Mouse (Mus musculus) limb, embryonic 11.5 days (tissue): Measurements from ENCODE around the gene Shq1. TPM values are rescaled to one million over a fixed set of nuclear protein-coding genes. Genes with fewer than 3 reads are reported as not detected.

Experiments
- ATAC-seq: fragments of 200-750 bp; cut with Nextera tagmentation; 2 replicates; pipeline ENCODE4 v1.8.0; 2017; ENCODE audit warnings: low read depth; ENCODE audit not compliant: insufficient number of reproducible peaks, low FRiP score, low TSS enrichment
- DNase-seq: peaks from one replicate; pipeline ENCODE4 v3.0.0-alpha.2; 2015; ENCODE audit warnings: low spot score
- H3K27ac ChIP-seq: fragments of 300-500 bp; sonication (generic); replicated peaks from 2 replicates; pipeline ENCODE4 v1.5.1; 2014; ENCODE audit warnings: low read depth, mild to moderate bottlenecking, low read length
- H3K27me3 ChIP-seq: fragments of 300-500 bp; sonication (generic); 2 replicates; pipeline ENCODE4 v1.6.1; 2014; ENCODE audit warnings: mild to moderate bottlenecking, low read length, mixed read lengths; ENCODE audit not compliant: control insufficient read depth, insufficient read depth
- H3K36me3 ChIP-seq: fragments of 300-500 bp; sonication (generic); 2 replicates; pipeline ENCODE4 v1.6.1; 2014; ENCODE audit warnings: mild to moderate bottlenecking, low read length, moderate library complexity, mixed read lengths; ENCODE audit not compliant: control insufficient read depth, insufficient read depth
- H3K4me1 ChIP-seq: fragments of 300-500 bp; sonication (generic); 2 replicates; pipeline ENCODE4 v1.6.1; 2014; ENCODE audit warnings: low read length, mixed read lengths; ENCODE audit not compliant: control insufficient read depth, insufficient read depth
- H3K4me2 ChIP-seq: fragments of 300-500 bp; sonication (generic); 2 replicates; pipeline ENCODE4 v1.6.1; 2014; ENCODE audit warnings: low read depth, mild to moderate bottlenecking, moderate library complexity; ENCODE audit not compliant: severe bottlenecking
- H3K4me3 ChIP-seq: fragments of 300-500 bp; sonication (generic); 2 replicates; pipeline ENCODE4 v1.5.1; 2014; ENCODE audit warnings: low read depth, low read length
- H3K9ac ChIP-seq: fragments of 300-500 bp; sonication (generic); 2 replicates; pipeline ENCODE4 v1.6.1; 2014; ENCODE audit warnings: mild to moderate bottlenecking, low read length
- H3K9me3 ChIP-seq: fragments of 300-500 bp; sonication (generic); 2 replicates; pipeline ENCODE4 v1.6.1; 2016; ENCODE audit warnings: low read length; ENCODE audit not compliant: control insufficient read depth
- WGBS: fragments of 180-500 bp; shearing (Covaris S2); extraction: QIAGEN DNeasy Blood & Tissue Kit; methylation state at CpG from one replicate; pipeline ENCODE4 v1.1.7; 2014; 5-methylcytosine and 5-hydroxymethylcytosine counted together
- polyA plus RNA-seq: library from polyadenylated mRNA; unstranded; fragments of >200 nt; fragmentation: Nextera tagmentation; extraction: Ambion mirVana; gene quantifications from 2 replicates; pipeline ENCODE4 v1.2.1, GENCODE M21; 2014

The Shq1 gene
- polyA plus RNA-seq, 1 experiment from 2014 or later, result 20.3 TPM

DNA sequence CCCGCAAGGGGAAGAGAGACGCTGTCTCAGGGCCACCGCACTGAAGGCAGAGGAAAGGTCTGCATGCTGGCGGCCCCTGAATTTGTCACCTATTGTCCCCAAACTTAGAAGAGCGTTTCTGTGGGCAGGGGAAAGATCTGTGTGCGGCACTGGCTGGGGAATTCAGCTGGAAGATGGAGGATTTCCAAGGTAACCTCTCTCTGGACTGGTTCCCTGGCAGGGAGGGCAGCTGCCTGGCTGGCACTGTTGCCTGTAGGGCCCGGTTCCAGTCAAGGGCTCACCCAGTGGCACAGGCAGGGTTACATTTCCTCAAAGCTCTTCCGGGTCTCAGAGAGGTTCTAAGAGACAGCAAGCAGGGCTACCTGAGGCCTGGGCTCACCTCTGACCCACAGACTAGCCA lies 138.6 kb downstream of the Shq1 start:
- 84% methylated on average over 8 of the region's 8 CpGs for WGBS
- no peak overlapping the region for H3K9ac ChIP-seq
- no peak for ATAC-seq

DNA sequence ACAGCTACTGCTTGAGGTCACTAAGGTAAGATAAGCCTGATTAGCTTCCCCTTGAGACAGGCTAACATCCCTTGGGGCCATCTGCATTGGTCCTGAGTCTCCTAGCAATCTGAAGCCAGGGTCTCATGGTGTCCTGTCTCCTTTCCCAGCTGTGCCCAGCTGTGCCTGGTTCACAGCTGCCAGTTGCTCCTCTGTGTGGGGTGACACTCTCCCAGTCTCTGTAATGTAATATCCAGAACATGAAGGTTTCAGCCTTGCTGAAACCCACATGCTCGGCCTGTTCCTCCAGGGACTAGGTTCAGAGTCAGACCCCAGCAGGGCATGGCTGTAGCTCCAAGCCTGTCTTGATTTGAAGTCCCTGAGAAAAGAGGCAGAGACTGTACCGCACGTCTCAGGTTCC lies 141.3 kb downstream of the Shq1 start:
- H3K4me3 ChIP-seq, result no peak overlapping the region
- H3K9me3 ChIP-seq, result no peaks in the 10 kb centered on the region
- H3K4me1 ChIP-seq, result peaks cover 18% of the 10 kb centered on the region
- DNase-seq, result peak; percentile 35
- H3K36me3 ChIP-seq, result no peaks in the 10 kb centered on the region
- peak; percentile 35; the same call in 1 of the 2 replicates for ATAC-seq
- H3K27me3 ChIP-seq, result no peaks in the 10 kb centered on the region
- no peak overlapping the region for H3K9ac ChIP-seq
- WGBS, result 49% methylated on average over 3 of the region's 3 CpGs
- H3K27ac ChIP-seq, result no peak overlapping the region
- no peak overlapping the region for H3K4me2 ChIP-seq

More for the DNA sequence above, 138.6 kb downstream of the Shq1 start:
- Histone ChIP-seq H3K27me3 (no peaks in the 10 kb centered on the region), H3K36me3 (no peaks in the 10 kb centered on the region), H3K4me1 (peaks cover 10% of the 10 kb centered on the region), H3K27ac (no peak overlapping the region), H3K9me3 (no peaks in the 10 kb centered on the region), H3K4me3 (no peak overlapping the region), H3K4me2 (no peak overlapping the region)
- DNase-seq, result no peak

DNA sequence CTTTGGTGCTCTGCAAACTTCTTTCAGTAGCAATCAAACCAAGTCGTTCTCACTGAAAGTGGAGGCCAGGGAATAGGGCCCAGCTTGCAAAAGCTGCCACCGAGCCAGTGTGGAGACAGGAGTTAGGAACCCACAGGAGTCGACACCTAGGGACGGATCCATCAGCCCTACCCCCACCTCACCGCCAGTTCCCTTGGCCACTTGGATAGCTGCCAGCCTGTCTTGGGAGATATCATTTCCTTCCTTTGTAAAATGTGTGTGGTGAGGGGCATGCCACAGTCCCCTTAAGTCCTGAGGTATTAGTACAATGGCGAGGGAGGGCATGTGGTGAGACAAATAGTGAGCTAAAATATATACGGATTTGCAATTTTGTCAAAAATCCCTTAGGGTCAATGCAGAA lies 142.4 kb downstream of the Shq1 start:
- DNase-seq, result no peak
- no peak for ATAC-seq
- Histone ChIP-seq H3K4me2 (no peak overlapping the region), H3K27me3 (no peaks in the 10 kb centered on the region), H3K36me3 (no peaks in the 10 kb centered on the region), H3K4me3 (no peak overlapping the region), H3K9ac (no peak overlapping the region), H3K4me1 (peaks cover 18% of the 10 kb centered on the region), H3K27ac (no peak overlapping the region), H3K9me3 (no peaks in the 10 kb centered on the region)
- WGBS, result 59% methylated on average over 7 of the region's 7 CpGs

DNA sequence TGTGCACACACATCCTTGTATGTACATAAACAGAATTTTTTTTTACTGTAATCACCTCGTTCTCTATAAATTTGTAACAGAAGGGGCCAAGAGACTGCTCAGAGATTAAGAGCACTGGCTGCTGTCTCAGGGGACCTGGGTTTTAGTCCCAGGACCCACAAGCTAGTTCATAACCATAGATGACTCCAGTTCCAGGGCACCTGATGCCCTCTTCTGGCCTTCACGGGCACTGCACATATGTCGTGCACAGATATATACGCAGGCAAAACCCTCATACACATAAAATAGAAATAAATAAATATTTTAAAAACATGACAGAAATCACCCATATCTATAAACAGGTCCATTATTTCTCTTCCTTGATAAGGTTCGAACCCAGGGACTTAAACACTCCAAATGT lies 143.0 kb downstream of the Shq1 start:
- Histone ChIP-seq H3K4me1 (peaks cover 13% of the 10 kb centered on the region), H3K27me3 (no peaks in the 10 kb centered on the region), H3K9me3 (no peaks in the 10 kb centered on the region), H3K4me2 (no peak overlapping the region), H3K9ac (no peak overlapping the region), H3K36me3 (no peaks in the 10 kb centered on the region), H3K27ac (no peak overlapping the region), H3K4me3 (no peak overlapping the region)
- WGBS, result 84% methylated on average over 5 of the region's 5 CpGs
- ATAC-seq (no peak), DNase-seq (peak; percentile 53)

DNA sequence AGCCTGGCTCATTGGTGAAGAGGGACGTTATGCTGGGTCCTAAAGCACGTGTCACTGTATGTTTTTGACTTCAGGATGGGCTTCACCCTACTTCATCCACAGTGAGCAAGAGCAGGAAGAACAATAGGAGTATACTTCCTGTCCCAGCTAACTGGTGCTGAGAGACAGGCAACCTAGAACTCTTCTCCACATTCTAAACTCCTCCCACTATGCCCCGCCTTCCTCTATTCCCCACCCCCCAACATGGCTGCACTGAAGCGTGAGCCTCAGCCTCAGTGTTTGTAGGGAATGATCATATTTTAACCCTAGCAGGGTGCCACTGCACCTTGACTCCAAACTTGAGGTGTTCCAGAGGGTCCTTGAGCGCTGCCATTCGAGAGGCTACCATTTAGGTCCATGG lies 143.8 kb downstream of the Shq1 start:
- WGBS, result 87% methylated on average over 6 of the region's 6 CpGs
- ATAC-seq, result no peak
- H3K27me3 ChIP-seq, result no peaks in the 10 kb centered on the region
- H3K36me3 ChIP-seq, result no peaks in the 10 kb centered on the region
- H3K9ac ChIP-seq, result no peak overlapping the region
- no peak overlapping the region for H3K4me2 ChIP-seq
- peaks cover 13% of the 10 kb centered on the region for H3K4me1 ChIP-seq
- no peak for DNase-seq
- no peak overlapping the region for H3K27ac ChIP-seq
- H3K4me3 ChIP-seq, result no peak overlapping the region
- H3K9me3 ChIP-seq, result no peaks in the 10 kb centered on the region

DNA sequence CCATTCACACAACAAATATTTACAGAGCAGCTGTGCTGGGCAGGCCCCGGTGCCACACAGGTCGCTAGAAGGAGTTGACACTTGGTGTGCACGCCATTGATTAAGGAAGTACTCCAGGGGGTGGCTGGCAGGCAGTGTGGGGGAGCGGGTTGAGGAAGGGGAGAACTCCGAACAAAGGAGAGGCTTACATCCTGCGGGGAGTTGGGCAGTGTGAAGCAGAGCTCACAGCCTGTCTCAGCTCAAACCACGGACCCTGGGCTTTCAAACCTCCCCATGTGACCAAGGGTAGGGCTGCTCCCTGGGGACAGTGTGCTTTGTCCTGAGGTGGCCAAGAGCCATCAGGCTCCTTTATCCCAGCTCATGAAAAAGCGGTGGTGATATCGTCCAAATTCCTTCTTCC lies 144.9 kb downstream of the Shq1 start:
- WGBS, result 8% methylated on average over 9 of the region's 9 CpGs
- ATAC-seq (no peak), DNase-seq (peak; percentile 48)
- Histone ChIP-seq H3K4me1 (peaks cover 13% of the 10 kb centered on the region), H3K9me3 (no peaks in the 10 kb centered on the region), H3K4me2 (no peak overlapping the region), H3K27ac (no peak overlapping the region), H3K4me3 (no peak overlapping the region), H3K9ac (no peak overlapping the region), H3K27me3 (no peaks in the 10 kb centered on the region), H3K36me3 (no peaks in the 10 kb centered on the region)

DNA sequence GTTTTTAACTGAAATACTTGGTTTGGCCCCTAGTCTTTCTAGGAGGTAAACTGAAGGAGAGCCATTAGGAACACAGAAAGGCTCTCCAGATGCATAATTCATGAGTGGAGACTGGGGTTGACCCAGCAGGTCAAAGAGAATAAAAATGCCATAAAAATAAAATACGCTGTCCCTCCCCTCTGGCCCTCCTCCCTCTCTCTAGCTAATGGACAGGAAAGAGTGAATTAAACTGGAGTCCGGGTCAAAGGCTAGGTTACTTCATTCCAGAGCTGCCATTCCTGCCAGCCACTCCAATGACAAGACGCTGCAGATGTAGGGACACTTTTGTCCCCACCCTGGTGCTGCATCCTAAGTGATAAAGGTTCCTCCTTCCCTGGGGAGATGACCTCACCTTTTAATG lies 145.5 kb downstream of the Shq1 start:
- no peaks in the 10 kb centered on the region for H3K27me3 ChIP-seq
- no peaks in the 10 kb centered on the region for H3K9me3 ChIP-seq
- H3K4me1 ChIP-seq, result peaks cover 13% of the 10 kb centered on the region
- no peak for ATAC-seq
- H3K4me3 ChIP-seq, result no peak overlapping the region
- WGBS, result 4% methylated on average over 3 of the region's 3 CpGs
- H3K36me3 ChIP-seq, result no peaks in the 10 kb centered on the region
- DNase-seq, result peak; percentile 51
- H3K27ac ChIP-seq, result no peak overlapping the region
- H3K9ac ChIP-seq, result no peak overlapping the region
- no peak overlapping the region for H3K4me2 ChIP-seq

DNA sequence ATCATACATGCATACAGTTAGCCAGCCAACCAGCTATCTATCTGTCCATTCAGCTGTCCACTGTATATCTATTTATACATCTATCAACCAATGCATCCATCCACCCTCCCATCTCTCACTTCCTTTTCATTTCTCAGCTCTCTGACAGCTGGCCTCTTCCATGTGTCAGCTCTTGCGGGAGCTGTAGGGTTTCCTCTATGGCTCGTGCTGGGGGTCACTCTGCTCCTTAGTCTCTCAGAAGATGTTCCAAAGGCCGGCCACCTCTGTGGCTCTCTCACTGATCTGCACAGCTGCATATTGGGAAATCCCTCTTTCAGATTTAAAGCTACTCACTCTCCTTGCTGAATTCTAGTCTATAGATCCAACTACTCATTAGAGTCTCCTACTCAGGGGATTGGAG lies 148.5 kb downstream of the Shq1 start:
- 81% methylated on average over 3 of the region's 3 CpGs for WGBS

DNA sequence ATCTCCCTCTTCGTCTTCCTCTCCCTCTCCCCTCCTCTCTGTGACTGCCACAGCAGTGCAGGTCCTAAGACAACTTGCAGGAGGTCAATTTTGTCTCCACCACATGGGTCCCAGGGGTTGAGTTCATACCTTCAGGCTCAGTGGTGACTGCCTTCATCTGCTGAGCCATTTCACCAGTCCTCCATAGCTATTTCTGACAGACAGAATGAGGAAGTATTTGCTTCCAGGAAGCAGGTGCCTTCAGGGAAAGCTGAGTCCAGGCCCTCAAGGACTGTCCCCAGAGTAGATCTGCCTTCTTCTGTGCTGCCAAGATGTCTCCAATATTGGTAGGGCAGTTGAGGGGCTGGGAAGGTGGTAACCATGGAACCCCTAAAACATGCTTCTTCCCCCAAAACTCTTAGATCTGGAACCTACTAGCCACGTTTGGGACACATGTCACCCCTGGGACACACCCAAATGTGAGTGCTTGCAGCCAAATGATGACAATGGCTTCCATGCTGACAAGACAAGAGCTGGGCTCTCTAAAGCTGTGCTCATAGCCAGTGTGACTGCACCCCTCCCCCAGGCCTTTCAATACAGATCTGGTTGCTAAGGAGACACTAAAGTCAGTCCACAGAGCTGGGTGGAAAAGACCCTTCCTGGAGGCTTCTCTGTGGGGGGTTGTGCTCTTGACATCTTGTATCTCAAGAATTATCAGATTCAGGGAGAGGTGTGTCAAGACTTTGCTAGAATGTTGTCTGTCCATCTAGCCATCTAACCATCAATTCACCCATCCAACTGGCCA lies 149.2 kb downstream of the Shq1 start:
- 85% methylated on average over 2 of the region's 2 CpGs for WGBS
- ATAC-seq, result no peak
- H3K27me3 ChIP-seq, result peaks cover 5% of the 10 kb centered on the region; the same call in 1 of the 2 replicates

More for the DNA sequence above, 148.5 kb downstream of the Shq1 start:
- ATAC-seq (no peak), DNase-seq (no peak)
- H3K36me3 ChIP-seq, result no peaks in the 10 kb centered on the region
- H3K27ac ChIP-seq, result no peak overlapping the region
- no peaks in the 10 kb centered on the region for H3K9me3 ChIP-seq
- peaks cover 5% of the 10 kb centered on the region; the same call in 1 of the 2 replicates for H3K27me3 ChIP-seq
- H3K4me3 ChIP-seq, result no peak overlapping the region
- no peak overlapping the region for H3K9ac ChIP-seq
- H3K4me1 ChIP-seq, result peaks cover 14% of the 10 kb centered on the region
- H3K4me2 ChIP-seq, result no peak overlapping the region

More for the DNA sequence above, 149.2 kb downstream of the Shq1 start:
- Histone ChIP-seq H3K36me3 (no peaks in the 10 kb centered on the region), H3K27ac (no peak overlapping the region), H3K9me3 (no peaks in the 10 kb centered on the region), H3K9ac (no peak overlapping the region), H3K4me3 (no peak overlapping the region), H3K4me1 (peaks cover 14% of the 10 kb centered on the region), H3K4me2 (no peak overlapping the region)
- no peak for DNase-seq
